Mouse (Mus musculus): ENCODE results near the gene Ak9. TPM values are rescaled to one million over a fixed set of nuclear protein-coding genes. Genes with fewer than 3 reads are reported as not detected.

Ak9 gene
- 0.25 and 0.46 TPM in 2 replicates for polyA plus RNA-seq (2014; fragmentation: Nextera tagmentation; extraction: Ambion mirVana)

DNA sequence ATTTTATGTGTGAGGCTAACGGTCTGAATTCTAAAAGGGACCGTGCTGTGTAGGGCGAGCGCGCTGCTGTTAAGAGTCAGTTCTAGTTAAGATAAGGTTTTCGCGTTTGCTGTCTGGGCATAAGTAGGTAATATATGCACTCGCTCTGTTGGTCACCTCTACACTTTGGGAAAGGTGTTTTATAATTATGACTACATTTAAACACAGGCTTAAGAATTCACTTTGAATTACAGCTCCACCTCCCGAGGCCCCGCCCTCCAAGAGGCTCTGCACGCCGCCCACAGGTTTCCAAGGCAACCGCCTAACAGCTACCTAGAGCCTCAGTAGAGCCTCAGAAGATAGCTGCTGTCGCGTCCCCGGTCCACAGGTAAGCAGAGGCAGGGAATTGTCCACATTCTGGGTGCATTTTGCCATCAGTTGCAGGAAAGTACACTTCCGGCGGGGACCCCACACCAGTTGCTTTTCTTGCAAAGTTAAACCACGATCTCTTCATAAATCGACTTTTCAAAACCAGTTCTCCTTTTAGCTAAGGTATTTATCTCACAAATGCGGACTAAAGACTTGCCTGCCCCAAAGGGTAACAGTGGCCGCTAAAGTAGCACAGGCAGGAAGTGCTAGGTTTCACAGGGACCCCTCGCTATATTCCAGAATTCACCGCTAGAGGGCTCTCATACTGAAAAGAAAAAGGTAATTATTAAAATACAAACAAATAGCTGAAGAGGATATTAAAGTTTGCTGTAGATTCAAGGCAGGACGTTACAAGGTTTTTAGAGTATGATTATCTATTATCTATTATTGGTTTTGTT is at the start of gene Ak9:
TSS of gene Ak9 (plus strand) at position 342 of the 806 bp plus-strand sequence.
- Histone ChIP-seq H3K4me2 (replicated peaks; ENCODE audit: low read depth, low read length) (peak within 1 kb of the TSS; percentile 74), H3K9me3 (ENCODE audit: control insufficient read depth, low read length) (no peaks in the 10 kb centered on the region), H3K4me3 (ENCODE audit: low read depth, low read length) (peak within 1 kb of the TSS; percentile 85), H3K27me3 (ENCODE audit: control insufficient read depth, insufficient read depth, low read length) (no peaks in the 10 kb centered on the region), H3K4me1 (replicated peaks; ENCODE audit: control insufficient read depth, insufficient read depth, low read length) (no peaks in the 10 kb centered on the region), H3K9ac (ENCODE audit: low read depth, low read length) (peak within 1 kb of the TSS; percentile 80), H3K27ac (ENCODE audit: low read depth, low read length) (0 out of 2 replicates have a peak within 1 kb of the TSS, but pooled peaks have one; percentile 49), H3K36me3 (ENCODE audit: control insufficient read depth, insufficient read depth, low read length) (no peaks in the 10 kb centered on the region)
- WGBS, result under 1% methylated on average over 25 of the region's 25 CpGs
- DNase-seq (ENCODE audit: low spot score), result peak; percentile 87
- ATAC-seq (ENCODE audit: low FRiP score), result peak; percentile 86

DNA sequence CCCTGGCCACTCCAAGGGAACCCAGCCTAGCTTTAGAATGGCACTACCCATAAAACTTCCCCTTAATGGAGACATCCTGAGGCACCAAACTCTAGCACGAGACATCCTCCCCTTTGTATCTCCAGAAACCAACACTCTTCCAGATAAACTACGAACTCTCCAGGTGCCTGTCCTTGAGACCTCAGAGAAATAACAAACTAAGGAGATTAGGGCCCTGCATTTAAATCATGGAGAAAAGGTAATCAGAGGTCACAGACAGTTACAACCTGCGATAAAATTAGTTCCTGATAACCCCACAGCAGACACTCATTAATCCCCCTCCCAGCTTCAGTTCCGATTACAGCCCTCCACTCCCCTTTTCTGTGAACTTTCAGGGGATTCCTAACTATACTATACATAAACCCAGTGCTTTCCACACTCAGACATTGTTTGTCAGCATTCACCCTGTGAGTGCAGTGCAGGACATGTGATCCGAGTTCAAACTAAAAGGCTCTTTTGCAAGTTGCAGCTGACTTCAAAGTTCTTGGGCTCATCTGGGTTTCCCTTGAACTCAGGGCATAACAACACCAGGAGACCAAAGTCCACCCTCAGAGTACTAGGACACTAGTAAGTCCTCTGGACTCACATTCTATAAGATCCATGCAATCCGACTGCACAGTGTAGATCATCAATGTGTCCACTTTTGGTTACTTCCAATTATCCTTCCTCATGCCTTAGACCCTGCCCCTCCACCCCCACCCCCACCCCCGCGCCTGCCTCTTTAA is 43.4 kb upstream of the Ak9 start:
- Histone ChIP-seq H3K9ac (ENCODE audit: low read depth, low read length) (no peak overlapping the region), H3K4me1 (replicated peaks; ENCODE audit: control insufficient read depth, insufficient read depth, low read length) (no peaks in the 10 kb centered on the region), H3K36me3 (ENCODE audit: control insufficient read depth, insufficient read depth, low read length) (no peaks in the 10 kb centered on the region), H3K9me3 (ENCODE audit: control insufficient read depth, low read length) (no peaks in the 10 kb centered on the region), H3K27ac (ENCODE audit: low read depth, low read length) (no peak overlapping the region), H3K4me3 (ENCODE audit: low read depth, low read length) (no peak overlapping the region), H3K27me3 (ENCODE audit: control insufficient read depth, insufficient read depth, low read length) (no peaks in the 10 kb centered on the region), H3K4me2 (replicated peaks; ENCODE audit: low read depth, low read length) (no peak overlapping the region)
- 63% methylated on average over 8 of the region's 8 CpGs for WGBS
- ATAC-seq (ENCODE audit: low FRiP score), result no peak
- no peak for DNase-seq (ENCODE audit: low spot score)

DNA sequence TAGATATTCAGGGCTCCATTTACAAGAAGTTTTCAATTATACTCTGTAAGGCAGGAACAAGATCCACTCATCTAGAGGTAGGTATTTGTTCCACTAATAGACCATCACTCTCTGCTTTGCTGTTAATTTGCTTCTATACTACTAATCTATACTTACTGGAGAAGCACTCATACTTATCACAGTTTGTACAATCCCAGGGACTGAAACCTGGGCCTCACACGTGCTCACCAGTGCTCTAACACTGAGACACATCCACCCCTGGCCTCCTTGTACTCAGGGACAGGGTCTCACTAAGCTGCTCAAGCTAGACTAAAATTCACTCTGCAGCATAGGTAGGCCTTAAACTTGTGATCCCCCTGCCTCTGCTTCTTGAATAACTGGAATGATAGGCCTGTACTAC is 42.6 kb upstream of the Ak9 start:
- Histone ChIP-seq H3K27me3 (ENCODE audit: control insufficient read depth, insufficient read depth, low read length) (no peaks in the 10 kb centered on the region), H3K9me3 (ENCODE audit: control insufficient read depth, low read length) (no peaks in the 10 kb centered on the region), H3K27ac (ENCODE audit: low read depth, low read length) (no peak overlapping the region), H3K4me3 (ENCODE audit: low read depth, low read length) (no peak overlapping the region), H3K9ac (ENCODE audit: low read depth, low read length) (no peak overlapping the region), H3K4me1 (replicated peaks; ENCODE audit: control insufficient read depth, insufficient read depth, low read length) (no peaks in the 10 kb centered on the region), H3K36me3 (ENCODE audit: control insufficient read depth, insufficient read depth, low read length) (no peaks in the 10 kb centered on the region), H3K4me2 (replicated peaks; ENCODE audit: low read depth, low read length) (no peak overlapping the region)
- DNase-seq (ENCODE audit: low spot score) (no peak), ATAC-seq (ENCODE audit: low FRiP score) (no peak)
- 66% methylated on average over 1 of the region's 1 CpGs for WGBS

DNA sequence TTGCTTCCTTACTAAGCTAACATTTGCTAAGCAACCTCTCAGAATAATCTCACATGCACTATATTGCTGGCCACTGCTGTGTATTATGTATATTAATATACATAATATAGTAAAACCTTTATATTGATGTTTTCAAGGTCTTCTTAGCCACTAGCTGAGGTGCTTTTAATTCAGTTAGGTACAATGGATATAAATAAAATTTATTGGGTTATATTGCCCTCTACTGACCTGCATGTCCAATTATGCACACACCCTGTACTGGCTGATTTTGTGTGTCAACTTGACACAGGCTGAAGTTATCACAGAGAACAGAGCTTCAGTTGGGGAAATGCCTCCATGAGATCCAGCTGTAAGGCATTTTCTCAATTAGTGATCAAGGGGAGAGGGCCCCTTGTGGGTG is 41.9 kb upstream of the Ak9 start:
- Histone ChIP-seq H3K4me2 (replicated peaks; ENCODE audit: low read depth, low read length) (no peak overlapping the region), H3K9me3 (ENCODE audit: control insufficient read depth, low read length) (no peaks in the 10 kb centered on the region), H3K36me3 (ENCODE audit: control insufficient read depth, insufficient read depth, low read length) (no peaks in the 10 kb centered on the region), H3K27ac (ENCODE audit: low read depth, low read length) (no peak overlapping the region), H3K27me3 (ENCODE audit: control insufficient read depth, insufficient read depth, low read length) (no peaks in the 10 kb centered on the region), H3K9ac (ENCODE audit: low read depth, low read length) (no peak overlapping the region), H3K4me1 (replicated peaks; ENCODE audit: control insufficient read depth, insufficient read depth, low read length) (no peaks in the 10 kb centered on the region), H3K4me3 (ENCODE audit: low read depth, low read length) (no peak overlapping the region)
- no peak for DNase-seq (ENCODE audit: low spot score)
- ATAC-seq (ENCODE audit: low FRiP score), result no peak

DNA sequence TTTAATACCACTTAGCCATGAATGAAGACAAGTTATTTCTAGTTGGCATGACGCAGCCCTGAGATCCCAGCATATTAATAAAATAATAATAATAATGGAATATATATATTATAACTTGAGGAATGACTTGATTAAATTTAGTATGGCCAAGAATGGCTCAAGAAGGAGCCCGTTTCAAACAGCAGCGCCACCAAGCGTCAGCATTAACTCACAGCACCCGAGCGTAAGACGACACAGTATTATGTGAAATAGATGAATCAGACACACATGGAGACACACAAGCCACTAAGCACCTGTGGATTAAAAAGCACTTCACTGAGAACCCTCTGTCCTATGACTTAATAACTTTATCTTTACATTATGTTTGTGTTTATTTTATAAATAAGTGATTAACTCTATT is 31.9 kb upstream of the Ak9 start:
- H3K27me3 ChIP-seq (ENCODE audit: control insufficient read depth, insufficient read depth, low read length), result no peaks in the 10 kb centered on the region
- ATAC-seq (ENCODE audit: low FRiP score) (no peak), DNase-seq (ENCODE audit: low spot score) (peak; percentile 57)
- H3K27ac ChIP-seq (ENCODE audit: low read depth, low read length), result no peak overlapping the region
- no peak overlapping the region for H3K4me3 ChIP-seq (ENCODE audit: low read depth, low read length)
- no peak overlapping the region for H3K4me2 ChIP-seq (replicated peaks; ENCODE audit: low read depth, low read length)
- H3K36me3 ChIP-seq (ENCODE audit: control insufficient read depth, insufficient read depth, low read length), result no peaks in the 10 kb centered on the region
- H3K9ac ChIP-seq (ENCODE audit: low read depth, low read length), result no peak overlapping the region
- WGBS, result 45% methylated on average over 7 of the region's 7 CpGs
- H3K9me3 ChIP-seq (ENCODE audit: control insufficient read depth, low read length), result no peaks in the 10 kb centered on the region
- no peaks in the 10 kb centered on the region for H3K4me1 ChIP-seq (replicated peaks; ENCODE audit: control insufficient read depth, insufficient read depth, low read length)

DNA sequence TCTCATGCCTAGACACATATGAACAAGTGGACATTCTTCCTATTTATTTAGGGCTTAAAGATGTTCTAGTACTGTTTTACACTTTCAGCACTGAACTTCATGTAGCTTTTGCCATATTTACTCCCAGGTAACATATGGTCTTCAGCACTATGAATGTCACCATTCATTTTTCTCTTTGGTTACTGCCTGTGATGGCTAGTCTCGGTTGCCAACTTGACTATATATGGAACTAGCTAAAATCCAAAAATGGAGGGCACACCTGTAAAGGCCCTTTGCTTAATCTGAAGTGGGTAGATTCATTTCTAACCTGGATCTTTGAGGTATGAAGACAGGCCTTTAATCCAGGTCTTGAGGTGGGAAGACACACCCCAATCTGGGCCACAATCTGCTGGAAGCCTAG is 28.9 kb upstream of the Ak9 start:
- Histone ChIP-seq H3K9me3 (ENCODE audit: control insufficient read depth, low read length) (no peaks in the 10 kb centered on the region), H3K4me3 (ENCODE audit: low read depth, low read length) (no peak overlapping the region), H3K27me3 (ENCODE audit: control insufficient read depth, insufficient read depth, low read length) (no peaks in the 10 kb centered on the region), H3K36me3 (ENCODE audit: control insufficient read depth, insufficient read depth, low read length) (no peaks in the 10 kb centered on the region), H3K4me2 (replicated peaks; ENCODE audit: low read depth, low read length) (no peak overlapping the region), H3K9ac (ENCODE audit: low read depth, low read length) (no peak overlapping the region), H3K27ac (ENCODE audit: low read depth, low read length) (no peak overlapping the region), H3K4me1 (replicated peaks; ENCODE audit: control insufficient read depth, insufficient read depth, low read length) (no peaks in the 10 kb centered on the region)
- no peak for ATAC-seq (ENCODE audit: low FRiP score)
- WGBS, result 95% methylated on average over 1 of the region's 1 CpGs
- no peak for DNase-seq (ENCODE audit: low spot score)

DNA sequence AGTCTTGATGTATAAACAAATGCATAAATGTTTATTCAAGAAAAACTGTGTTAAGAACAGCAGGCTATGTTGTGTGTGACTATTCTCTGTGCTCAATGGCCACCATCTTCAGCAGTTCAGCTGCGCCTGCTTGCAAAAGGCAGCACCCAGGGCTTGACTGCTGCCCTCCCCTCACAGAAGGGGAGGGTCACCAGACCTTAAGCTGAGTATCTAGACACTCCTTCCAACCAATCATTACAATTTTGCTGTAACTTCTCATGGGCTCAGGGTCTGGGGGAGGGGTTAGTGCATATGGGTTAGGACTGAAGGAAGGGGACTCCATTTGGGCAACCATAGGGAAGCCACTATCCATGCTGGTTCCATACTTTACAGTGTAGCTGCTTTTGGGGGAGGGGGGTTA is 25.0 kb upstream of the Ak9 start:
- 95% methylated on average over 1 of the region's 1 CpGs for WGBS
- Histone ChIP-seq H3K4me1 (replicated peaks; ENCODE audit: control insufficient read depth, insufficient read depth, low read length) (no peaks in the 10 kb centered on the region), H3K27ac (ENCODE audit: low read depth, low read length) (no peak overlapping the region), H3K27me3 (ENCODE audit: control insufficient read depth, insufficient read depth, low read length) (no peaks in the 10 kb centered on the region), H3K9ac (ENCODE audit: low read depth, low read length) (no peak overlapping the region), H3K9me3 (ENCODE audit: control insufficient read depth, low read length) (no peaks in the 10 kb centered on the region), H3K4me2 (replicated peaks; ENCODE audit: low read depth, low read length) (no peak overlapping the region), H3K4me3 (ENCODE audit: low read depth, low read length) (no peak overlapping the region), H3K36me3 (ENCODE audit: control insufficient read depth, insufficient read depth, low read length) (no peaks in the 10 kb centered on the region)
- ATAC-seq (ENCODE audit: low FRiP score) (no peak), DNase-seq (ENCODE audit: low spot score) (no peak)

DNA sequence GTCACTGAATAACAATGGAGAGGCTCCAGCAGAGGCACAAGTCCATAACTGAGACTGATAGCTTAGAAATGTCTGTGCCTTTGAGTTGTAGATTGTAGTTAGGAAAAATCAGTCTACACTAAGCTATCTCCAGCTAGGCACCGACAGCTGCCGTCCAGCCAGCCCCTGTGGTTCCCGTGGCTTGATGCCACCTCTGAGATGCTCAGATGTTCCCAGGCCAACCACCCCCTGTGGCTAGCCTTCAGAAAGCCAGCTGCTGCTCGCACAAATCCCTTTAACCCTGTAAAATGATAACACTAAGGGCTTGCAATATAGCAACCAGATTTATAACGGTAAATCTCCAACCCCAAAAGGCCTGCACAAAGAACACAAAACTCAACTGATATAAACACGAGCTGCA is 23.6 kb upstream of the Ak9 start:
- no peak overlapping the region for H3K4me2 ChIP-seq (replicated peaks; ENCODE audit: low read depth, low read length)
- no peak for DNase-seq (ENCODE audit: low spot score)
- no peaks in the 10 kb centered on the region for H3K4me1 ChIP-seq (replicated peaks; ENCODE audit: control insufficient read depth, insufficient read depth, low read length)
- H3K27ac ChIP-seq (ENCODE audit: low read depth, low read length), result no peak overlapping the region
- H3K36me3 ChIP-seq (ENCODE audit: control insufficient read depth, insufficient read depth, low read length), result no peaks in the 10 kb centered on the region
- no peaks in the 10 kb centered on the region for H3K27me3 ChIP-seq (ENCODE audit: control insufficient read depth, insufficient read depth, low read length)
- H3K4me3 ChIP-seq (ENCODE audit: low read depth, low read length), result no peak overlapping the region
- no peaks in the 10 kb centered on the region for H3K9me3 ChIP-seq (ENCODE audit: control insufficient read depth, low read length)
- 50% methylated on average over 6 of the region's 6 CpGs for WGBS
- H3K9ac ChIP-seq (ENCODE audit: low read depth, low read length), result no peak overlapping the region
- no peak for ATAC-seq (ENCODE audit: low FRiP score)

DNA sequence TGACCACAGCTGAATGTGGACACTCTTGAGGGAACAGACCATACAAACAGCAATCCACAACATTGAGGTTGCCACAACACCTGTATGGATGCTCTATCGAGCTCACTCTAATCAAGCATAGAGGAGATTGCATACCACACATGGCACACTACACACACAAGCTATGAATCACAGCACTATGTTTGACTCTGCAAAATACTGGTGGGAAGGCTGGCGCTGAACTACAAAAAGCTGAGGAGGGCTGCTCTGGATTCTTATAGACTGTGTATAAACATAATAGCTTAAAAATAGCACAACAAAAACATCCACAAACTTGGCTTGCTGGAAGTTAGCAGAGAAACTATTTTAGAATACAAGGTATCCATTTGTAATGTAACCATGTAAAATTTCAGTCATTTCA is 23.0 kb upstream of the Ak9 start:
- no peaks in the 10 kb centered on the region for H3K9me3 ChIP-seq (ENCODE audit: control insufficient read depth, low read length)
- H3K27ac ChIP-seq (ENCODE audit: low read depth, low read length), result no peak overlapping the region
- 88% methylated on average over 2 of the region's 2 CpGs for WGBS
- no peaks in the 10 kb centered on the region for H3K4me1 ChIP-seq (replicated peaks; ENCODE audit: control insufficient read depth, insufficient read depth, low read length)
- no peaks in the 10 kb centered on the region for H3K36me3 ChIP-seq (ENCODE audit: control insufficient read depth, insufficient read depth, low read length)
- ATAC-seq (ENCODE audit: low FRiP score) (no peak), DNase-seq (ENCODE audit: low spot score) (no peak)
- no peak overlapping the region for H3K4me2 ChIP-seq (replicated peaks; ENCODE audit: low read depth, low read length)
- H3K27me3 ChIP-seq (ENCODE audit: control insufficient read depth, insufficient read depth, low read length), result no peaks in the 10 kb centered on the region
- no peak overlapping the region for H3K9ac ChIP-seq (ENCODE audit: low read depth, low read length)
- no peak overlapping the region for H3K4me3 ChIP-seq (ENCODE audit: low read depth, low read length)
